Mouse (Mus musculus): ENCODE measurements around the gene Dhx38. TPM values are rescaled to one million over a fixed set of nuclear protein-coding genes. Genes with fewer than 3 reads are reported as not detected.

The Dhx38 gene
- polyA plus RNA-seq, 1 experiment = 22.1 TPM

DNA sequence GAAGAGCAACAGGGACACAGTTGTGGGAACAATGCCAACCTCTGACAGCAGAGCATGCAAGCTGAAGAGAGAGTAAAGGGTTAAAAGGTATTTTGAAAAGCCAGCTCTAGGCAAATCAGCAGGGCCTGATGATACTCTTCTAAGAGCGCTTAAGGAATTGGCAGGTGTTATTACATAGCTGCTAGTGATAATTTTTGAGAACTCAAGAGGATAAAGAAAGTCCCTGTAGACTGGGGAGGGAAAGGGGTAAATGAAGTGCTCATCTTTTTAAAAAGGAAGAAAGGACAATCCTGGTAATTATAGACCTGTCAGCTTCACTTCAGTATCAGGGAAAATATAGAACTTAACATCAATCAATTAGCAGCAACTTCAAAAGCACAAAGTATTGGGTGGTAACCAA is 62.1 kb downstream of the Dhx38 start:
- WGBS = 69% methylated on average over 1 of the region's 1 CpGs
- no peak for TF ChIP-seq CTCF (IDR thresholded peaks at IDR 0.05; ENCODE audit: extremely low read depth, insufficient read length, insufficient replicate concordance, low read depth, low read length)
- no peak for TF ChIP-seq POLR2A (IDR thresholded peaks at IDR 0.05; ENCODE audit: low read depth, low read length)
- no peaks in the 10 kb centered on the region for H3K27me3 ChIP-seq (ENCODE audit: control insufficient read depth, insufficient read depth, low read length)
- H3K36me3 ChIP-seq (ENCODE audit: control insufficient read depth, insufficient read depth, low read length) = no peaks in the 10 kb centered on the region
- no peaks in the 10 kb centered on the region for H3K4me1 ChIP-seq (ENCODE audit: control insufficient read depth, insufficient read depth, insufficient read length, low read length)
- no peak overlapping the region for H3K4me3 ChIP-seq (ENCODE audit: low read depth, low read length)
- H3K27ac ChIP-seq (ENCODE audit: insufficient read depth, low read depth, low read length) = no peak overlapping the region

DNA sequence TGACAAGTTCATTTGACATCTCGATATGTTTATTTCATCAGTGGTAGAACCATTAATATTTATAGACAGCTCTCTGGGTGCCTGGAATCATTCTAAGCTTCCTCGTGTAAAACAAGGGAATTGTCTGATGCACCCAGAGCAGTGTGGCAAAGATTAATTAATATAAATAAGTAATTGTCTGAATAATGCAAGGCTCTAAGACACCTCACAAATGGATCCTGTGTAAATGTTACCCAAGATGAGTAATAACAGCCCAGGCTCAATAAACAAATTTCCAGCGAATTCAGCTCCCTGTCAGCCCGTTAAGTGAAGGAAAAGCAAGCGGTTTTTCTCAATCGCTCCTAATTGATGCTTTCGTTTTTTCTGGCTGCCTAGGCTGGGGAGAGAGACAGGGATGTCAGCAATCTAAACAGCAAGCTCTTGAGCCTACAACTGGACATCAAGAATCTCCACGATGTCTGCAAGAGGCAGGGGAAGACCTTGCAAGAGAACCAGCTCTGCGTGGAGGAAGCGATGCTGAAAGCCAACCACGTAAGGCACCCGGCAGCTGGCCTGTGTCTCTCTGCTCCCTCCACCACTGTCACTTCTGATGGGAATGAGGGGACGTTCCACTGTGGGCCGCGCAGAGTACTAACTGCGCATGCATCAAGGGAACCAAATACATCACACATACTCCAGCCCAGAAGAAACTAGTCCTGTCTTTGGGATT is 66.5 kb downstream of the Dhx38 start:
- no peaks in the 10 kb centered on the region for H3K36me3 ChIP-seq (ENCODE audit: control insufficient read depth, insufficient read depth, low read length)
- no peaks in the 10 kb centered on the region for H3K27me3 ChIP-seq (ENCODE audit: control insufficient read depth, insufficient read depth, low read length)
- no peak overlapping the region for H3K27ac ChIP-seq (ENCODE audit: insufficient read depth, low read depth, low read length)
- WGBS = 78% methylated on average over 16 of the region's 16 CpGs
- no peak for TF ChIP-seq CTCF (IDR thresholded peaks at IDR 0.05; ENCODE audit: extremely low read depth, insufficient read length, insufficient replicate concordance, low read depth, low read length)
- TF ChIP-seq POLR2A (IDR thresholded peaks at IDR 0.05; ENCODE audit: low read depth, low read length) = no peak
- no peaks in the 10 kb centered on the region for H3K4me1 ChIP-seq (ENCODE audit: control insufficient read depth, insufficient read depth, insufficient read length, low read length)
- H3K4me3 ChIP-seq (ENCODE audit: low read depth, low read length) = no peak overlapping the region

Other genes with a start within 250 kb of the Dhx38 start
- gene Pmfbp1, start 71.8 kb downstream of the Dhx38 start, polyA plus RNA-seq (2012; rRNA removed) = not detected in 2 replicates
- 2.4 and 3.5 TPM in 2 replicates for gene Txnl4b, start within 50 bp of the Dhx38 start, polyA plus RNA-seq (2012; rRNA removed)
- gene Hp, start 13.3 kb upstream of the Dhx38 start, polyA plus RNA-seq (2012; rRNA removed) = 0.94 and 5.7 TPM in 2 replicates
- 5.9 and 11.9 TPM in 2 replicates for gene Dhodh, start 42.8 kb upstream of the Dhx38 start, polyA plus RNA-seq (2012; rRNA removed)
- 0.03 and 0.10 TPM in 2 replicates for gene Pkd1l3, start 48.7 kb upstream of the Dhx38 start, polyA plus RNA-seq (2012; rRNA removed)
- gene Ist1, start 127.4 kb upstream of the Dhx38 start, polyA plus RNA-seq (2012; rRNA removed) = 14.4 and 30.3 TPM in 2 replicates
- gene Zfp821, start 139.7 kb upstream of the Dhx38 start, polyA plus RNA-seq (2012; rRNA removed) = 2.0 and 6.5 TPM in 2 replicates
- 5.1 and 12.0 TPM in 2 replicates for gene Atxn1l, start 171.9 kb upstream of the Dhx38 start, polyA plus RNA-seq (2012; rRNA removed)
- 11.3 and 18.8 TPM in 2 replicates for gene Ap1g1, start 212.7 kb upstream of the Dhx38 start, polyA plus RNA-seq (2012; rRNA removed)